Mouse (Mus musculus) c-Kit-positive CD71-positive TER-119-negative erythroid progenitor cells, embryonic 14.5 days (primary cell): ENCODE results near the gene Csf1.
A peak's percentile ranks its signal among the peaks of the same experiment; 100 is the strongest.

Experiments
- DNase-seq: peaks from one replicate; pipeline ENCODE4 v3.0.0-alpha.2; 2013; ENCODE audit warnings: low read depth

The Csf1 gene

GRCm38 (mm10) chr3:107703675-107704370 is 56.4 kb downstream of the Csf1 start:
- no peak for DNase-seq

- DNase-seq = no peak
These were observed 58.4 kb downstream of the Csf1 start for GRCm38 (mm10) chr3:107701767-107702394.

GRCm38 (mm10) chr3:107700625-107701024 is 59.6 kb downstream of the Csf1 start:
- DNase-seq = no peak

GRCm38 (mm10) chr3:107696910-107697309 is 63.4 kb downstream of the Csf1 start:
- DNase-seq = no peak

GRCm38 (mm10) chr3:107695948-107696881 is 64.1 kb downstream of the Csf1 start, which contains the start of gene Ahcyl1:
Gene Ahcyl1, minus strand, starts transcription at chr3:107696560.
- DNase-seq = peak; percentile 92

- DNase-seq = no peak
These were observed 64.9 kb downstream of the Csf1 start for GRCm38 (mm10) chr3:107695219-107695947.

- no peak for DNase-seq
These were observed 65.9 kb downstream of the Csf1 start for GRCm38 (mm10) chr3:107694256-107694900.
